Mouse (Mus musculus) forebrain, embryonic 12.5 days (tissue): Measurements from ENCODE around the gene Sycn. TPM values are rescaled to one million over a fixed set of nuclear protein-coding genes. Genes with fewer than 3 reads are reported as not detected.

ENCODE experiments used
- microRNA-seq: library from miRNA; unstranded; fragments of <30 nt; microRNA quantifications from one replicate; pipeline ENCODE4, GENCODE M21; 2017
- polyA plus RNA-seq: library from polyadenylated mRNA; unstranded; fragments of >200 nt; fragmentation: Nextera tagmentation; extraction: Ambion mirVana; gene quantifications from 2 replicates; pipeline ENCODE4 v1.2.1, GENCODE M21; 2016

The Sycn gene
- polyA plus RNA-seq, 1 experiment from 2014 or later: not detected

Small RNAs within 50 kb of the gene (microRNA-seq; reads per million reads assigned to microRNA genes)
- 1.7 reads per million for gene Mir7049

Other genes with a start within 250 kb of the Sycn start
- 0.41 and 0.94 TPM in 2 replicates for gene Selenov, start 249.7 kb upstream of the Sycn start, polyA plus RNA-seq
- gene Dll3, start 238.6 kb upstream of the Sycn start, polyA plus RNA-seq: 42.9 and 43.5 TPM in 2 replicates
- gene Timm50, start 228.8 kb upstream of the Sycn start, polyA plus RNA-seq: 189 and 196 TPM in 2 replicates
- gene Supt5, start 202.1 kb upstream of the Sycn start, polyA plus RNA-seq: 106 and 117 TPM in 2 replicates
- 594 and 628 TPM in 2 replicates for gene Rps16, start 190.2 kb upstream of the Sycn start, polyA plus RNA-seq
- gene Plekhg2, start 168.3 kb upstream of the Sycn start, polyA plus RNA-seq: 67.0 and 69.7 TPM in 2 replicates
- 5.1 and 5.5 TPM in 2 replicates for gene Zfp36, start 160.6 kb upstream of the Sycn start, polyA plus RNA-seq
- 43.1 and 43.6 TPM in 2 replicates for gene Med29, start 148.2 kb upstream of the Sycn start, polyA plus RNA-seq
- 84.6 and 86.2 TPM in 2 replicates for gene Paf1, start 147.9 kb upstream of the Sycn start, polyA plus RNA-seq
- 3.4 and 4.5 TPM in 2 replicates for gene Gmfg, start 103.4 kb upstream of the Sycn start, polyA plus RNA-seq
- gene Lrfn1, start 88.9 kb upstream of the Sycn start, polyA plus RNA-seq: 6.7 and 8.8 TPM in 2 replicates
- not detected in 2 replicates for gene Ifnl2, start 30.4 kb upstream of the Sycn start, polyA plus RNA-seq
- gene Ifnl3, start 18.0 kb upstream of the Sycn start, polyA plus RNA-seq: not detected in 2 replicates
- not detected in 2 replicates for gene Nccrp1, start 6.4 kb downstream of the Sycn start, polyA plus RNA-seq
- 35.6 and 37.6 TPM in 2 replicates for gene Samd4b, start 57.3 kb downstream of the Sycn start, polyA plus RNA-seq
- 41.0 and 43.9 TPM in 2 replicates for gene Pak4, start 57.3 kb downstream of the Sycn start, polyA plus RNA-seq
- gene Acp7, start 90.4 kb downstream of the Sycn start, polyA plus RNA-seq: not detected in 2 replicates
- 4.0 and 4.2 TPM in 2 replicates for gene Fbxo27, start 152.0 kb downstream of the Sycn start, polyA plus RNA-seq
- 7.3 and 8.0 TPM in 2 replicates for gene Fbxo17, start 175.9 kb downstream of the Sycn start, polyA plus RNA-seq
- gene Mrps12, start 200.9 kb downstream of the Sycn start, polyA plus RNA-seq: 118 and 131 TPM in 2 replicates
- 27.9 and 28.9 TPM in 2 replicates for gene Sars2, start 201.1 kb downstream of the Sycn start, polyA plus RNA-seq
- gene Ccer2, start 215.3 kb downstream of the Sycn start, polyA plus RNA-seq: not detected in 2 replicates
- gene Sirt2, start 225.8 kb downstream of the Sycn start, polyA plus RNA-seq: 68.3 and 77.4 TPM in 2 replicates
- gene Nfkbib, start 226.6 kb downstream of the Sycn start, polyA plus RNA-seq: 42.7 and 42.9 TPM in 2 replicates
- gene Rinl, start 248.1 kb downstream of the Sycn start, polyA plus RNA-seq: 1.2 and 2.5 TPM in 2 replicates